Mouse (Mus musculus) olfactory bulb, adult 2 months (tissue): ENCODE measurements around the gene Vmn1r212. TPM values are rescaled to one million over a fixed set of nuclear protein-coding genes. Genes with fewer than 3 reads are reported as not detected.
"Not testable (repeated sequence)": the region's sequence is repeated elsewhere in the genome, so short reads cannot be mapped to it uniquely, and the experiment has no call there.

Experiments used
- H3K27ac ChIP-seq: fragments of 200-500 bp; 2 replicates; pipeline ENCODE4 v1.5.1; 2012; ENCODE audit warnings: low read depth, low read length; ENCODE audit not compliant: insufficient read depth
- H3K4me1 ChIP-seq: fragments of 200-500 bp; 2 replicates; pipeline ENCODE4 v1.6.1; 2012; ENCODE audit warnings: low read length; ENCODE audit not compliant: control insufficient read depth, insufficient read depth
- H3K4me3 ChIP-seq: fragments of 200-500 bp; 2 replicates; pipeline ENCODE4 v1.5.1; 2012; ENCODE audit warnings: mild to moderate bottlenecking, low read depth, low read length, moderate library complexity; ENCODE audit not compliant: insufficient read depth
- CTCF ChIP-seq: fragments of 200-500 bp; IDR thresholded peaks from 2 replicates; pipeline ENCODE4 v1.5.1; 2012; ENCODE audit warnings: low read depth, mild to moderate bottlenecking, low read length, moderate library complexity; ENCODE audit not compliant: insufficient read depth
- POLR2A ChIP-seq: fragments of 200-500 bp; IDR thresholded peaks from 2 replicates; pipeline ENCODE4 v1.6.1; 2012; ENCODE audit warnings: mild to moderate bottlenecking, low read depth, low read length, moderate library complexity; ENCODE audit not compliant: insufficient read depth
- WGBS: fragments of 180-500 bp; shearing (Covaris S2); methylation state at CpG from one replicate; pipeline ENCODE4 v1.1.7; 2018; 5-methylcytosine and 5-hydroxymethylcytosine counted together
- polyA plus RNA-seq: library from polyadenylated mRNA; stranded (reverse); fragments of >200 nt; gene quantifications from 2 replicates; pipeline ENCODE4 v1.2.4, GENCODE M21; 2012; ENCODE audit warnings: low replicate concordance; ENCODE audit not compliant: missing spikeins, insufficient read depth, insufficient read length

The Vmn1r212 gene
- polyA plus RNA-seq, result not detected in 2 replicates

GRCm38 (mm10) chr13:22884105-22884504, at the start of gene Vmn1r212:
TSS of gene Vmn1r212 (minus strand) at chr13:22884205.
- TF ChIP-seq CTCF, result no peak
- no peak for TF ChIP-seq POLR2A
- no peak within 1 kb of the TSS for H3K4me3 ChIP-seq
- H3K4me1 ChIP-seq, result no peaks in the 10 kb centered on the region
- no peak within 1 kb of the TSS for H3K27ac ChIP-seq
- 83% methylated on average over 4 of the region's 4 CpGs for WGBS

DNA sequence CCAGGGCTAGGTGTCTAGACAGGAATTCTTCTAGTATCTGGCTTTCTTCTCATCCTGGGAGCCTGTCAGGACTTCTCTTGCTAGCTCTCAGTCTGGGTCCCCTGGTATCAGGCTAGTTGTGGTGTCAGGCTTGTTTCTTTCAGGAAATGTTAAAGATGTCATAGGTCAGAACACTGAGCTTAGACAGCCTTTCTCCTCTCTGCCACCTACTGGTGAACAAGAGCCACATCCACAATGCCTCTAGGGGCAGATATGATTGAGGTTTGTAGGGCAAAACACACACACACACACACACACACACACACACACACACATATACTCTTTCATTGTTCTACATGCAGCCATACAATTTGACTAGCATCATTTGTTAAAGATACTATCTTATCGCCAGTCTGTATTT, 4.7 kb downstream of the Vmn1r212 start:
- no peaks in the 10 kb centered on the region for H3K4me1 ChIP-seq
- H3K27ac ChIP-seq, result no peak overlapping the region
- H3K4me3 ChIP-seq, result no peak overlapping the region
- 100% methylated on average over 1 of the region's 1 CpGs for WGBS
- no peak for TF ChIP-seq CTCF
- no peak for TF ChIP-seq POLR2A

DNA sequence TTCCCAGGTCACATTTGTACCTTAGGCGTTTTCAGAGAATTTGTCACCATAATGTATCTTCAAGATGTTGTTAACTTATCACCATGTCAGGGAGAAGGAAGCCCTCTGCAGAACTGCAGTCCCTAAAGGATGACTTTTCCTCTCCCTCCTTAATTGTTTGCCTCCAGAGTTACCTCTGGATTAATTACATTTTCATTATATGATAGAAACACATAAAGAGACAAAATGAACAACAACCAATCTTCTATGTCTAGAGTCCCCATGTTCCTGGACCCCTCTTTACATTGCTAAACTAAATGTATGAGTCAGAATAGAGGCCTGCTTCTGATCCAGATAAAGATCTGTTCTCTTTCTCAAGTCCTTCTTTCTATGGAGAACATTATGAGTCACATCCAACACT, 26.5 kb downstream of the Vmn1r212 start, which contains the start of gene Vmn1r211:
TSS of gene Vmn1r211 (minus strand) at position 101 of the 400 bp plus-strand sequence.
- Histone ChIP-seq H3K4me3 (no peak within 1 kb of the TSS), H3K4me1 (no peaks in the 10 kb centered on the region), H3K27ac (no peak within 1 kb of the TSS)
- TF ChIP-seq CTCF (no peak), POLR2A (no peak)
- 81% methylated on average over 1 of the region's 1 CpGs for WGBS

- 61% methylated on average over 4 of the region's 4 CpGs for WGBS
- TF ChIP-seq CTCF (no peak), POLR2A (no peak)
- no peak overlapping the region for H3K4me3 ChIP-seq
- no peak overlapping the region for H3K27ac ChIP-seq
- H3K4me1 ChIP-seq, result no peaks in the 10 kb centered on the region
Observed at GRCm38 (mm10) chr13:22854760-22855159, 29.2 kb downstream of the Vmn1r212 start.

GRCm38 (mm10) chr13:22846798-22847197, 37.2 kb downstream of the Vmn1r212 start:
- 68% methylated on average over 1 of the region's 1 CpGs for WGBS
- TF ChIP-seq CTCF (no peak), POLR2A (no peak)
- H3K27ac ChIP-seq, result no peak overlapping the region
- H3K4me1 ChIP-seq, result no peaks in the 10 kb centered on the region
- no peak overlapping the region for H3K4me3 ChIP-seq

- not testable (repeated sequence) for H3K4me1 ChIP-seq, H3K4me3 ChIP-seq, H3K27ac ChIP-seq
- 46% methylated on average over 3 of the region's 3 CpGs for WGBS
Observed at GRCm38 (mm10) chr13:22844304-22844703, 39.7 kb downstream of the Vmn1r212 start.

Other genes with a start within 250 kb of the Vmn1r212 start
- not detected in 2 replicates for gene Vmn1r207-ps, start 154.6 kb downstream of the Vmn1r212 start, polyA plus RNA-seq
- gene Vmn1r208, start 106.8 kb downstream of the Vmn1r212 start, polyA plus RNA-seq, result not detected in 2 replicates
- gene Vmn1r209, start 74.5 kb downstream of the Vmn1r212 start, polyA plus RNA-seq, result not detected in 2 replicates
- gene Vmn1r210, start 52.9 kb downstream of the Vmn1r212 start, polyA plus RNA-seq, result not detected in 2 replicates
- gene Vmn1r211, start 26.6 kb downstream of the Vmn1r212 start, polyA plus RNA-seq, result not detected in 2 replicates
- gene Vmn1r213, start 123.5 kb upstream of the Vmn1r212 start, polyA plus RNA-seq, result not detected in 2 replicates
- gene Vmn1r214, start 146.2 kb upstream of the Vmn1r212 start, polyA plus RNA-seq, result not detected in 2 replicates
- gene Vmn1r215, start 183.8 kb upstream of the Vmn1r212 start, polyA plus RNA-seq, result not detected in 2 replicates
- not detected in 2 replicates for gene Vmn1r217, start 234.0 kb upstream of the Vmn1r212 start, polyA plus RNA-seq
- gene Vmn1r218, start 248.9 kb upstream of the Vmn1r212 start, polyA plus RNA-seq, result not detected in 2 replicates